Mouse (Mus musculus) stomach, postnatal 0 days (tissue): ENCODE data around the gene Wdr66.

Experiments used
- CTCF ChIP-seq: IDR thresholded peaks from 2 replicates; pipeline ENCODE4 v1.5.1; 2016; ENCODE audit warnings: antibody characterized with exemption, low read depth, mild to moderate bottlenecking, moderate library complexity
- EP300 ChIP-seq: optimal IDR thresholded peaks from 2 replicates; pipeline ENCODE3; 2016; ENCODE audit warnings: antibody characterized with exemption

GRCm38 (mm10) chr5:123359431-123359830 lies 107.5 kb downstream of the Wdr66 start:
- TF ChIP-seq CTCF = no peak
- TF ChIP-seq EP300 = no peak
